Mouse (Mus musculus) liver, adult 2 months (tissue): ENCODE data around the gene Ccdc148.

Source experiments
- CTCF ChIP-seq: fragments of 200-500 bp; IDR thresholded peaks from 2 replicates; pipeline ENCODE4 v1.5.1; 2011; ENCODE audit warnings: low read depth, low read length, control low read depth
- POLR2A ChIP-seq: fragments of 200-500 bp; IDR thresholded peaks from 2 replicates; pipeline ENCODE4 v1.6.1; 2011; ENCODE audit warnings: low read length, control low read depth; ENCODE audit not compliant: insufficient read depth; ENCODE audit errors: extremely low read depth

DNA sequence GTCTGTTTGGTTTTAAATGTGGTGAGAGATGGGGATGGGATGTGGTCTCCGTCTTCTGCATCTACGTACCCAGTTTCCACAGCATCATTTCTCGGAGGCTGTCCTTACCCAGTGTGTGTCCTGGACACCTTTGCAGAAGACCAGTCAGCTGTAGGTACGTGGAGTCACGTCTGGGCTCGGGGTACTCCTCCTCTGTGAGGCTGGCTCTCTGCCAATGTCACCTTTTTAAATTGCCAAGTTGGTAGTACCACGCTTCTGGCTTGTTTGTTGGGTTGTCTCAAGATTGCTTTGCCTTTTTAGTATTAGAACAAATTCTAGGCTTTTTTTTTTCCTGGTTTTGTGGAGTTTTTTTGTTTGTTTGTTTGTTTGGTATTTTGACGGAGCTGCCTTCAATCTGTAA is 30.7 kb downstream of the Ccdc148 start:
- TF ChIP-seq CTCF (no peak), POLR2A (no peak)
